Mouse (Mus musculus): ENCODE measurements around the gene Egfr. TPM values are rescaled to one million over a fixed set of nuclear protein-coding genes. Genes with fewer than 3 reads are reported as not detected.
A peak's percentile ranks its signal among the peaks of the same experiment; 100 is the strongest.

Gene Egfr
- total and polyA plus RNA-seq, 3 experiments, result 0.26 TPM; not detected in 2

- H3K4me2 ChIP-seq (ENCODE audit: insufficient read depth, low read depth, poor library complexity, severe bottlenecking), result no peak overlapping the region
- no peak overlapping the region for H3K9ac ChIP-seq (ENCODE audit: insufficient read depth, low read depth)
- H3K4me1 ChIP-seq (ENCODE audit: control insufficient read depth in 1 of 2, insufficient read depth in 2 of 2), result peaks cover 3 to 8% of the 10 kb centered on the region in 2 experiments; a peak in 3 of 4 replicates
- H3K4me3 ChIP-seq (replicated peaks in 1 of 3; ENCODE audit: low read depth in 2 of 3, low read length in 2 of 3, poor library complexity in 1 of 3), result no peak overlapping the region
- no peak for TF ChIP-seq SMC3 (IDR thresholded peaks at IDR 0.05; ENCODE audit: low read depth, low read length)
- no peak for TF ChIP-seq HCFC1 (IDR thresholded peaks at IDR 0.05; ENCODE audit: low read depth, low read length)
- no peak for TF ChIP-seq TCF12 (IDR thresholded peaks at IDR 0.05; ENCODE audit: low read depth, low read length)
- no peak for TF ChIP-seq MAX (IDR thresholded peaks at IDR 0.05; ENCODE audit: low read length)
- TF ChIP-seq CTCF (conservative IDR thresholded peaks at IDR 0.05 in 1 of 2, IDR thresholded peaks at IDR 0.05 in 1 of 2; ENCODE audit: low read depth in 2 of 2, low read length in 2 of 2), result no peak
- no peak for TF ChIP-seq NRF1 (IDR thresholded peaks at IDR 0.05; ENCODE audit: low read depth, low read length)
- DNase-seq (ENCODE audit: extremely low read depth), result no peak
- in situ Hi-C loops (cut with MboI; ENCODE audit: low pct_ligation_motif_present, low pct_unique_long_range_greater_than_20kb, low sequenced_read_pairs), result loop anchor here (25.0 kb wide), 1 partner anchor 198 kb away; no protein-coding TSS in a partner anchor
- H3K79me2 ChIP-seq (replicated peaks; ENCODE audit: control insufficient read depth, extremely low read depth, insufficient read depth, poor library complexity, severe bottlenecking), result no peaks in the 10 kb centered on the region
- no peaks in the 10 kb centered on the region for H3K9me3 ChIP-seq (replicated peaks; ENCODE audit: low read length)
- H3K36me3 ChIP-seq (replicated peaks in 1 of 2; ENCODE audit: control insufficient read depth in 1 of 2, insufficient read depth in 1 of 2, low read length in 1 of 2), result peaks cover 0 to 4% of the 10 kb centered on the region in 2 experiments
- dilution Hi-C loops (cut with MboI; ENCODE audit: extremely low pct_ligation_motif_present, extremely low pct_unique_long_range_greater_than_20kb, low sequenced_read_pairs), result no loop called here
- no peak overlapping the region for H3K27ac ChIP-seq (ENCODE audit: insufficient read depth, low read depth)
- no peaks in the 10 kb centered on the region for H3K27me3 ChIP-seq (replicated peaks)
These were observed 183.7 kb downstream of the Egfr start for GRCm38 (mm10) chr11:16935577-16936236.

- H3K79me2 ChIP-seq (replicated peaks; ENCODE audit: control insufficient read depth, extremely low read depth, insufficient read depth, poor library complexity, severe bottlenecking), result no peaks in the 10 kb centered on the region
- DNase-seq (ENCODE audit: extremely low read depth), result peak; percentile 69
- H3K4me3 ChIP-seq (replicated peaks in 1 of 3; ENCODE audit: low read depth in 2 of 3, low read length in 2 of 3, poor library complexity in 1 of 3), result no peak overlapping the region
- peaks cover 0 to 3% of the 10 kb centered on the region in 2 experiments for H3K36me3 ChIP-seq (replicated peaks in 1 of 2; ENCODE audit: control insufficient read depth in 1 of 2, insufficient read depth in 1 of 2, low read length in 1 of 2)
- no peaks in the 10 kb centered on the region for H3K27me3 ChIP-seq (replicated peaks)
- no peak overlapping the region for H3K4me2 ChIP-seq (ENCODE audit: insufficient read depth, low read depth, poor library complexity, severe bottlenecking)
- no peak overlapping the region for H3K27ac ChIP-seq (ENCODE audit: insufficient read depth, low read depth)
- dilution Hi-C loops (cut with MboI; ENCODE audit: extremely low pct_ligation_motif_present, extremely low pct_unique_long_range_greater_than_20kb, low sequenced_read_pairs), result no loop called here
- in situ Hi-C loops (cut with MboI; ENCODE audit: low pct_ligation_motif_present, low pct_unique_long_range_greater_than_20kb, low sequenced_read_pairs), result loop anchor here (25.0 kb wide), 1 partner anchor 204 kb away; no protein-coding TSS in a partner anchor
- no peak for TF ChIP-seq ZKSCAN1 (IDR thresholded peaks at IDR 0.05; ENCODE audit: borderline replicate concordance, low read depth, low read length)
- 0 out of 2 replicates have a peak, but pooled peaks have one; percentile 38 for TF ChIP-seq MAX (IDR thresholded peaks at IDR 0.05; ENCODE audit: low read length)
- peak; percentile 38; the same call in 1 of the 2 replicates for TF ChIP-seq EP300 (IDR thresholded peaks at IDR 0.05; ENCODE audit: low read length)
- TF ChIP-seq KAT2A (IDR thresholded peaks at IDR 0.05; ENCODE audit: insufficient replicate concordance, low read length), result no peak
- no peak for TF ChIP-seq JUN (IDR thresholded peaks at IDR 0.05; ENCODE audit: insufficient read depth, low read depth, low read length)
- no peak for TF ChIP-seq POLR2A (IDR thresholded peaks at IDR 0.05; ENCODE audit: low read depth, low read length)
- TF ChIP-seq ZNF384 (IDR thresholded peaks at IDR 0.05; ENCODE audit: low read depth, low read length), result no peak
- TF ChIP-seq PAX5 (IDR thresholded peaks at IDR 0.05; ENCODE audit: low read length), result no peak
- TF ChIP-seq MEF2A (IDR thresholded peaks at IDR 0.05; ENCODE audit: borderline replicate concordance, low read depth, low read length), result no peak
- TF ChIP-seq CTCF (conservative IDR thresholded peaks at IDR 0.05 in 1 of 2, IDR thresholded peaks at IDR 0.05 in 1 of 2; ENCODE audit: low read depth in 2 of 2, low read length in 2 of 2), result peak in 1 of 2 experiments; percentile 35; a peak in 2 of 4 replicates
- no peak for TF ChIP-seq ZMIZ1 (IDR thresholded peaks at IDR 0.05; ENCODE audit: low read depth, low read length)
- TF ChIP-seq ZC3H11A (IDR thresholded peaks at IDR 0.05; ENCODE audit: low read depth, low read length), result no peak
- TF ChIP-seq SIN3A (IDR thresholded peaks at IDR 0.05; ENCODE audit: low read length), result no peak
- TF ChIP-seq USF2 (conservative IDR thresholded peaks at IDR 0.05; ENCODE audit: low read depth, low read length), result no peak
- TF ChIP-seq IRF4 (IDR thresholded peaks at IDR 0.05; ENCODE audit: low read depth, low read length), result peak; percentile 59; the same call in 1 of the 2 replicates
- TF ChIP-seq CHD1 (IDR thresholded peaks at IDR 0.05; ENCODE audit: low read depth, low read length), result no peak
- no peak for TF ChIP-seq RCOR1 (conservative IDR thresholded peaks at IDR 0.05; ENCODE audit: low read depth, low read length)
- no peak for TF ChIP-seq NELFE (IDR thresholded peaks at IDR 0.05; ENCODE audit: low read depth, low read length)
- TF ChIP-seq BHLHE40 (IDR thresholded peaks at IDR 0.05; ENCODE audit: low read depth, low read length), result no peak
- TF ChIP-seq CHD2 (IDR thresholded peaks at IDR 0.05; ENCODE audit: low read length), result no peak
- TF ChIP-seq MAFK (IDR thresholded peaks at IDR 0.05; ENCODE audit: insufficient replicate concordance, low read length), result no peak
- TF ChIP-seq SMC3 (IDR thresholded peaks at IDR 0.05; ENCODE audit: low read depth, low read length), result peak; percentile 33; the same call in 1 of the 2 replicates
- TF ChIP-seq JUND (conservative IDR thresholded peaks at IDR 0.05; ENCODE audit: low read depth, low read length), result no peak
- peak; percentile 51 for TF ChIP-seq RAD21 (IDR thresholded peaks at IDR 0.05; ENCODE audit: low read depth, low read length)
- no peak for TF ChIP-seq ELF1 (IDR thresholded peaks at IDR 0.05; ENCODE audit: low read depth, low read length)
- TF ChIP-seq MYC (IDR thresholded peaks at IDR 0.05; ENCODE audit: low read depth, low read length), result 0 out of 2 replicates have a peak, but pooled peaks have one; percentile 12
- no peak overlapping the region for H3K9ac ChIP-seq (ENCODE audit: insufficient read depth, low read depth)
- no peaks in the 10 kb centered on the region for H3K9me3 ChIP-seq (replicated peaks; ENCODE audit: low read length)
- peaks cover 2 to 47% of the 10 kb centered on the region in 2 experiments for H3K4me1 ChIP-seq (ENCODE audit: control insufficient read depth in 1 of 2, insufficient read depth in 2 of 2)
These were observed 189.2 kb downstream of the Egfr start for GRCm38 (mm10) chr11:16941103-16941793.

Measured in CH12.LX (cell line).